Mouse (Mus musculus): ENCODE data around the gene Usp35. TPM values are rescaled to one million over a fixed set of nuclear protein-coding genes. Genes with fewer than 3 reads are reported as not detected.
A peak's percentile ranks its signal among the peaks of the same experiment; 100 is the strongest.

Gene Usp35
- polyA plus RNA-seq, 2 experiments: 0.14 to 0.36 TPM

DNA sequence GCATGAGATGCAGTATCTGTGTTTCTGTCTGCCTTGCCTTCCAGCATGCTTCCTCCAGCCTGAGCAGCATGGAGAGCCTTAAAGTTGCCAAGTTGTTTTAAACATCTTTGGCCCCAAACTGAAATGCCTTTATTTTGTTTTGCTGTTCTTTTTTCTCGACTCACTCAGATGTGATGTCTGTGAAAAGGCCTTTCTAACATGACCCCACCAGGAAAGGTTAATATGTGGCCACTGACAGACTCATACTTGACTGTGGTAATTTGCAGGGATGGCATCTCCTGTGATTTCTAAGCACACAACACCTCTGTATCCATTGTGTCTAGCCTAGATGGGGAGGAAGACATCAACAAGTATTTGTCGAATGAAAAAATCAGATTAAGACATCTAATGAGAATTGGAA lies 34.8 kb downstream of the Usp35 start:
- no peaks in the 10 kb centered on the region for H3K27me3 ChIP-seq (ENCODE audit: control insufficient read depth, insufficient read depth, low read length)
- no peaks in the 10 kb centered on the region for H3K9me3 ChIP-seq (ENCODE audit: control insufficient read depth, low read length)
- TF ChIP-seq EP300 (IDR thresholded peaks at IDR 0.05; ENCODE audit: low read depth) (no peak), CTCF (IDR thresholded peaks at IDR 0.05; ENCODE audit: low read depth) (no peak)
- DNase-seq (ENCODE audit: low read depth in 3 of 3, low spot score in 3 of 3): no peak
- no peak overlapping the region for H3K4me2 ChIP-seq (ENCODE audit: low read depth)
- WGBS (ENCODE audit: insufficient replicate concordance): 39% methylated on average over 2 of the region's 2 CpGs
- no peak overlapping the region for H3K27ac ChIP-seq
- no peaks in the 10 kb centered on the region; a peak in 1 of 4 replicates for H3K4me1 ChIP-seq (replicated peaks; ENCODE audit: control insufficient read depth in 2 of 2, insufficient read depth in 2 of 2, low read length in 1 of 2)
- H3K4me3 ChIP-seq (ENCODE audit: insufficient read depth in 1 of 2, low read depth in 2 of 2, low read length in 2 of 2): no peak overlapping the region
- no peak for ATAC-seq (ENCODE audit: insufficient read depth)
- no peak overlapping the region for H3K9ac ChIP-seq (replicated peaks)
- H3K36me3 ChIP-seq (replicated peaks; ENCODE audit: control insufficient read depth, insufficient read depth, low read depth): no peaks in the 10 kb centered on the region

DNA sequence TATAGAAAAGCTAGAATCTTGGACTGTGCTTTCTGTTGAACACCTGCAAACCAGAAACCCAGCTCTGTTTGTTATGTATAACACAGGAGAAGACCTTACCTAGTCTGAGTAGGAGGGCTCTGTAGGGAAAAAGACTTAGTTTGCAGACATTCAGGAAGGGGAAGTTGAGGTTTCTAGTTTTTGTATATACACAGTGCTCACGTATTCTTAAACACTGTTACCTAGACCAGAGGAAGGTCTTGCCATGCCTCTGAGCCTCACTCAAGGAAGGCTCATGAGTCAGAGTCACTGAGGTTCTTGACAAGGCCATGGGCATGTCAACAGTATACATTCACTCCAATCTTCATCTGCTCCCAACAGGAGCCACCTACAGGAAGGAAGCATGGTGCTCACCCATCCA lies 60.8 kb downstream of the Usp35 start:
- Histone ChIP-seq H3K4me2 (ENCODE audit: low read depth) (no peak overlapping the region), H3K4me3 (ENCODE audit: insufficient read depth in 1 of 2, low read depth in 2 of 2, low read length in 2 of 2) (no peak overlapping the region), H3K27me3 (ENCODE audit: control insufficient read depth, insufficient read depth, low read length) (no peaks in the 10 kb centered on the region), H3K4me1 (replicated peaks; ENCODE audit: control insufficient read depth in 2 of 2, insufficient read depth in 2 of 2, low read length in 1 of 2) (peaks cover 6 to 10% of the 10 kb centered on the region in 2 experiments; a peak in 3 of 4 replicates), H3K36me3 (replicated peaks; ENCODE audit: control insufficient read depth, insufficient read depth, low read depth) (no peaks in the 10 kb centered on the region), H3K9ac (replicated peaks) (no peak overlapping the region), H3K9me3 (ENCODE audit: control insufficient read depth, low read length) (no peaks in the 10 kb centered on the region), H3K27ac (no peak overlapping the region)
- ATAC-seq (ENCODE audit: insufficient read depth) (no peak), DNase-seq (ENCODE audit: low read depth in 3 of 3, low spot score in 3 of 3) (no peak)
- TF ChIP-seq EP300 (IDR thresholded peaks at IDR 0.05; ENCODE audit: low read depth) (no peak), CTCF (IDR thresholded peaks at IDR 0.05; ENCODE audit: low read depth) (no peak)
- WGBS (ENCODE audit: insufficient replicate concordance): 56% methylated on average over 1 of the region's 1 CpGs

DNA sequence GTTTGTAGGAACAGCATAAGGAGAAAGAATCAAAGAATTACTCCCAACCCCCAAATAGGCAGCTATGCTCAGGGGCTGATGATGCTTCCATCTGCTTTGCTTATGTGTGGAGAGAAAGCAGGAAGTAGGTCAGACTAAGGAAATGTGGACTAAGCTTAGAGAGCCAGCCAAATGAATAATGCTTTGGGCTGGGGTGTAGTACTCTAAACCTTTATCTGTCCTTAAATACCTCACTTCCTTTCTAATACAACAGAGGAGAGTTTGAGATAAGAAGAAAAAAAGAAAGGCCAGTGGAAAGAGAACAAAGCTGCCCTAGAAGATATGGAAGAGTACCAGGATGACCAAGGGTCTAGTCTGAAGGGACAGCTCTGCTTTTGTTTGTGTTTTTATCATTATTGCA lies 61.5 kb downstream of the Usp35 start:
- H3K9me3 ChIP-seq (ENCODE audit: control insufficient read depth, low read length): no peaks in the 10 kb centered on the region
- H3K9ac ChIP-seq (replicated peaks): no peak overlapping the region
- TF ChIP-seq CTCF (IDR thresholded peaks at IDR 0.05; ENCODE audit: low read depth): no peak
- TF ChIP-seq EP300 (IDR thresholded peaks at IDR 0.05; ENCODE audit: low read depth): peak; percentile 52
- peaks cover 6 to 10% of the 10 kb centered on the region in 2 experiments; a peak in 3 of 4 replicates for H3K4me1 ChIP-seq (replicated peaks; ENCODE audit: control insufficient read depth in 2 of 2, insufficient read depth in 2 of 2, low read length in 1 of 2)
- DNase-seq (ENCODE audit: low read depth in 3 of 3, low spot score in 3 of 3) (peak; percentile 10 to 32 (median 22)), ATAC-seq (ENCODE audit: insufficient read depth) (peak; percentile 82)
- H3K27me3 ChIP-seq (ENCODE audit: control insufficient read depth, insufficient read depth, low read length): no peaks in the 10 kb centered on the region
- H3K4me3 ChIP-seq (ENCODE audit: insufficient read depth in 1 of 2, low read depth in 2 of 2, low read length in 2 of 2): no peak overlapping the region
- no peak overlapping the region; the same call in none of the 2 replicates for H3K27ac ChIP-seq
- H3K4me2 ChIP-seq (ENCODE audit: low read depth): no peak overlapping the region
- H3K36me3 ChIP-seq (replicated peaks; ENCODE audit: control insufficient read depth, insufficient read depth, low read depth): no peaks in the 10 kb centered on the region

DNA sequence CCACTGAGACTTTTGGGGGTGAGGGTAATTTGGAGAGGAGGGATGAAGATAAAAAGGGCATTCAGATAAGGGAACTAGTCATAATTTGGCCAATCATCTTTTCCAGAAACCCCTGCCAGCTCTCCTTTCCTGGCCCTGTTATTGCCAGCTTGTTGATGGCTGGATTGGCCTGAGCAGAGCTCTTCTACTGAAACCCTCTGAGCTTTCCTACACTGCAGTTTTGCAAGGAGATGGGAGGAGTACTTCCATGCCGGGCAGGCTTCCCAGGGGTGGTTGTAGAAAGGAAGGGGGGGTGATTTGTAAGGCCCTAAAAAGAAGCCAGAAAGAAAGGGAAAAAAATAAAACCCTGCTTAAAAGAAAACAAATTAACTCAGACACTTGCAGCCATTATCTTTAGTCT lies 69.3 kb downstream of the Usp35 start:
- 63% methylated on average over 1 of the region's 1 CpGs for WGBS (ENCODE audit: insufficient replicate concordance)
- Histone ChIP-seq H3K4me1 (replicated peaks; ENCODE audit: control insufficient read depth in 2 of 2, insufficient read depth in 2 of 2, low read length in 1 of 2) (no peaks in the 10 kb centered on the region), H3K9me3 (ENCODE audit: control insufficient read depth, low read length) (no peaks in the 10 kb centered on the region), H3K36me3 (replicated peaks; ENCODE audit: control insufficient read depth, insufficient read depth, low read depth) (no peaks in the 10 kb centered on the region), H3K27ac (no peak overlapping the region), H3K4me2 (ENCODE audit: low read depth) (no peak overlapping the region), H3K9ac (replicated peaks) (no peak overlapping the region), H3K27me3 (ENCODE audit: control insufficient read depth, insufficient read depth, low read length) (no peaks in the 10 kb centered on the region), H3K4me3 (ENCODE audit: insufficient read depth in 1 of 2, low read depth in 2 of 2, low read length in 2 of 2) (no peak overlapping the region)
- no peak for DNase-seq (ENCODE audit: low read depth in 3 of 3, low spot score in 3 of 3)
- TF ChIP-seq CTCF (IDR thresholded peaks at IDR 0.05; ENCODE audit: low read depth) (no peak), EP300 (IDR thresholded peaks at IDR 0.05; ENCODE audit: low read depth) (no peak)
- no peak for ATAC-seq (ENCODE audit: insufficient read depth)

Other genes starting within 250 kb of the Usp35 start
- 0.79 and 0.80 TPM in 2 replicates for gene Kctd21, start 307 bp upstream of the Usp35 start, polyA plus RNA-seq (2012; rRNA removed)
- 0.76 and 0.96 TPM in 2 replicates for gene Kctd21, start 307 bp upstream of the Usp35 start, polyA plus RNA-seq (2014; fragmentation: Nextera tagmentation; extraction: Ambion mirVana)
- 23.8 and 25.6 TPM in 2 replicates for gene Alg8, start 39.6 kb upstream of the Usp35 start, polyA plus RNA-seq (2012; rRNA removed)
- 30.5 and 33.4 TPM in 2 replicates for gene Alg8, start 39.6 kb upstream of the Usp35 start, polyA plus RNA-seq (2014; fragmentation: Nextera tagmentation; extraction: Ambion mirVana)
- 95.8 and 107 TPM in 2 replicates for gene Ndufc2, start 68.0 kb upstream of the Usp35 start, polyA plus RNA-seq (2012; rRNA removed)
- 242 and 250 TPM in 2 replicates for gene Ndufc2, start 68.0 kb upstream of the Usp35 start, polyA plus RNA-seq (2014; fragmentation: Nextera tagmentation; extraction: Ambion mirVana)
- gene Thrsp, start 85.7 kb upstream of the Usp35 start, polyA plus RNA-seq (2012; rRNA removed): 0.02 TPM in 1 of 2 replicates, not detected in the other
- not detected in 2 replicates for gene Thrsp, start 85.7 kb upstream of the Usp35 start, polyA plus RNA-seq (2014; fragmentation: Nextera tagmentation; extraction: Ambion mirVana)
- 9.5 and 9.6 TPM in 2 replicates for gene Kctd14, start 119.3 kb upstream of the Usp35 start, polyA plus RNA-seq (2012; rRNA removed)
- 7.6 and 9.6 TPM in 2 replicates for gene Kctd14, start 119.3 kb upstream of the Usp35 start, polyA plus RNA-seq (2014; fragmentation: Nextera tagmentation; extraction: Ambion mirVana)
- gene Ints4, start 148.9 kb upstream of the Usp35 start, polyA plus RNA-seq (2012; rRNA removed): 25.9 and 26.8 TPM in 2 replicates
- 19.1 and 21.8 TPM in 2 replicates for gene Ints4, start 148.9 kb upstream of the Usp35 start, polyA plus RNA-seq (2014; fragmentation: Nextera tagmentation; extraction: Ambion mirVana)
- 7.7 and 9.9 TPM in 2 replicates for gene Aamdc, start 247.5 kb upstream of the Usp35 start, polyA plus RNA-seq (2012; rRNA removed)
- 16.0 and 16.4 TPM in 2 replicates for gene Aamdc, start 247.5 kb upstream of the Usp35 start, polyA plus RNA-seq (2014; fragmentation: Nextera tagmentation; extraction: Ambion mirVana)
- 1.4 and 2.8 TPM in 2 replicates for gene Rsf1, start 247.9 kb upstream of the Usp35 start, polyA plus RNA-seq (2012; rRNA removed)
- gene Rsf1, start 247.9 kb upstream of the Usp35 start, polyA plus RNA-seq (2014; fragmentation: Nextera tagmentation; extraction: Ambion mirVana): 4.9 and 5.0 TPM in 2 replicates